Mouse (Mus musculus) left cerebral cortex, postnatal 4 days (tissue): ENCODE measurements around the gene Crk. TPM values are rescaled to one million over a fixed set of nuclear protein-coding genes. Genes with fewer than 3 reads are reported as not detected.

Experiments used
- DNase-seq: peaks from one replicate; pipeline ENCODE4 v3.0.0-alpha.2; 2022
- intact Hi-C: fragments of 180-260 bp; cut with DNase I; formaldehyde crosslinking; loops from one replicate; pipeline ENCODE4 v1.15.1; 2025
- total RNA-seq, 2 experiments: library from RNA; stranded (reverse); gene quantifications; 2 replicates each; pipeline ENCODE4 v1.2.3; 2021

Gene Crk
- total RNA-seq, 2 experiments from 2014 or later: 118 to 119 TPM

GRCm38 (mm10) chr11:75654471-75655390 lies 24.3 kb upstream of the Crk start:
- no peak for DNase-seq
- intact Hi-C loops: no loop called here

DNA sequence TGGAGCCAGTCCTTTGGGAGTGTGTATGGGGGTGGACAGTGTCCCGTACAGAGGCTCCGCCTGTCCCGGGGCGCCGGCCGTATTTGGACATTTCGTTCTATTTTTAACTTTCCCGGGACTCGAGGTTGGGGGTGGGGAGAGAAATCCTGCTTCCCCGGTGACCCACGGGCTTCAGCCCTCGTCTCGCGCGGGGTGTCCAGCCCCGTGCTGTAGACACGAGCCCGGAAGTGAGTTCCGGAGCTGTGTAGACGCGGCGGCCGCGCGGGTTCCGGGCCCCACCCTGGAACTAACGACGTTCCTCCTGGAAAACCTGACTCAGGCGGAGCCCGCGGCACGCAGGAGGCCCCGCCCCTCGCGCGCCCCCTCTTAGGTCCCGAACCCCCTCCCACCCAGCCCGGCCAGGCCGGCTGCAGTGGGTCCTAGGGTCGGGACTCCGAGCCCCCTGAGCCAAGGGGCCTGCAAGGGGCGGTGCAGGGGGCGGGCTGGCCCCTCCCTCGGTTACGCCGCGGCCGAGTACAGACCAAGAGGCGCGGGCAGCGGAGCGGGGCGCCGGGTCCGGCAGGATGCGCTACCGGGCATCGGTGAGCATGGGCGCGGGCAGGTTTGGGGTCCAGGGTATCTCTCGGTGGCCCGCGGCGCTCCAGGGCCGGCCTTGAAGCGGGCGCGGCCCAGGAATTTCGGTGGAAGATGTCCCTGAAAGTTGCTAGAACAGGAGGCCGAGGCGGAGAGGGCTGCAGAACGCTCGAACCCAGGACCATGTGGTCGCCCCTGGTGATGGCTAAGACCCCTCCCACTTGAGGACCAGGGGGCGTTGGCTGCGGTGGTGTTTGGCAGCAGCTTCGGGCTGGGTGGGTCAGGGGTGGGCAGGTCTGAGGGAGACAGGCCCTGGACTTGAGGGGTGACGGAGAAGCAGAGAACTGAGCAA lies 23.2 kb upstream of the Crk start:
- DNase-seq: peak; percentile 39
- intact Hi-C loops: no loop called here

DNA sequence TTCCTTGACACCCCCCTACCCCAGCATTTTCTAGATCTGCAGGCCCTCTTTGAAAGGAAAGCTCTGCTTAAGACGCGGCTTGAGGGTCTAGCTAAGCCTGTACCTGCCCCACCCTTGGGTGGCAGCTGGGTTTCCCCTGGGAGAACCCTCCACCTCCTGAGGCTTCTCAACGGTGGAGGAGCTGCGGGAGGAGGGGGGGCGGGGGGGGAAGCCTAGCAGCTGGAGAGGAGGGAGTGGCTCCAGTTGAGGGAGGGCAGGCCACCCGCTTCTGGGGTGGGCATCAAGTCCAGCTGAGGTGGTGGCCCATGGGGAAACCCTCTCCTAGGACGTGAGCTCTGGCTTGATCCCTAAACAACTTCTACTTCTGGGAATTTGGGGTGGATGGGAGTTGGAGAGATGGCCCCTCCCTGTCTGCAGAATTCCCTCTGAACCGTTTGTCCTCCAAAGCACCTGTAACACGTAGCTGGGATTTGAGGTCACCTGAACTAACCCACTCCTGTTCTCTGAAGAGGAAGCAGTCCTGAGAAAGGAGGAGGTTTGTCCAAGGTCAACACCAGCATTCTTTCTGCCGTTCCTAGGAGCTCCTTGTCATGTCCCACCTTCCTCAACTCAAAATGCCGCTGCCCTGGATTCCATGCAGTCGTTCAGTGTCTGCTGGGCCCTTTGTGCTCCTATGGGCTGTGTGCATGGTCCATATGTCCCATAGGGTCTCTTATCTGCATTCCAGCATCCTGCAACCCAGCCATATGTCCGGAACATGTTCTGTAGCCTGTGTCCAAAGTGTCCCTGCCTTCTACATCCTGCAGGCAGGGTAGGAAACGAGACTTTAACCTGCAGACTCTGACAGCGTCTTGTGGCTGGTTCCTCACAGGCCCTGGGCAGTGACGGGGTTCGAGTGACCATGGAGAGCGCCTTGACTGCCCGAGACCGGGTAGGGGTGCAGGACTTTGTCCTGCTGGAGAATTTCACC lies 22.2 kb upstream of the Crk start:
- intact Hi-C loops: no loop called here
- DNase-seq: no peak

- intact Hi-C loops: no loop called here
- no peak for DNase-seq
These were observed 21.2 kb upstream of the Crk start for GRCm38 (mm10) chr11:75657841-75658240.

- no peak for DNase-seq
These were observed 20.7 kb upstream of the Crk start for GRCm38 (mm10) chr11:75658311-75658710.

GRCm38 (mm10) chr11:75658996-75659750 lies 19.9 kb upstream of the Crk start:
- no peak for DNase-seq
- intact Hi-C loops: no loop called here

More at GRCm38 (mm10) chr11:75658311-75658710, 20.7 kb upstream of the Crk start:
- intact Hi-C loops: no loop called here

DNA sequence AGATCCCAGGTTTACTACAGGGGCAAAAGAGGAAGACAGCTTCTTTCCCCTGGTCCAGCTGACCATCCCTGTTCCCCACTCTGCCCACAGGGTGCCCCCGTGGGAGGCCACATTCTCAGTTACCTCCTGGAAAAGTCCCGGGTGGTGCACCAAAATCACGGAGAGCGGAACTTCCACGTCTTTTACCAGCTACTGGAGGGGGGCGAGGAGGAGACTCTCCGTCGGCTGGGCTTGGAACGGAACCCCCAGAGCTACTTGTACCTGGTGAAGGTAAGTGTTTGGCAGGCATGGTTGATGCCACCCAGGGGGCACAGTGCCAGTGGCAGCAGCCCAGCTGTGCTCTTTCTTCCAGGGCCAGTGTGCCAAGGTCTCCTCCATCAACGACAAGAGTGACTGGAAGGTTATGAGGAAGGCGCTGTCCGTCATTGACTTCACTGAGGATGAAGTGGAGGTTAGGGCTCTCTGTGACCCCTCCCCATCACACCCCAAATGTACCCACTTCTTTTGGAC lies 18.9 kb upstream of the Crk start:
- intact Hi-C loops: no loop called here
- DNase-seq: no peak

DNA sequence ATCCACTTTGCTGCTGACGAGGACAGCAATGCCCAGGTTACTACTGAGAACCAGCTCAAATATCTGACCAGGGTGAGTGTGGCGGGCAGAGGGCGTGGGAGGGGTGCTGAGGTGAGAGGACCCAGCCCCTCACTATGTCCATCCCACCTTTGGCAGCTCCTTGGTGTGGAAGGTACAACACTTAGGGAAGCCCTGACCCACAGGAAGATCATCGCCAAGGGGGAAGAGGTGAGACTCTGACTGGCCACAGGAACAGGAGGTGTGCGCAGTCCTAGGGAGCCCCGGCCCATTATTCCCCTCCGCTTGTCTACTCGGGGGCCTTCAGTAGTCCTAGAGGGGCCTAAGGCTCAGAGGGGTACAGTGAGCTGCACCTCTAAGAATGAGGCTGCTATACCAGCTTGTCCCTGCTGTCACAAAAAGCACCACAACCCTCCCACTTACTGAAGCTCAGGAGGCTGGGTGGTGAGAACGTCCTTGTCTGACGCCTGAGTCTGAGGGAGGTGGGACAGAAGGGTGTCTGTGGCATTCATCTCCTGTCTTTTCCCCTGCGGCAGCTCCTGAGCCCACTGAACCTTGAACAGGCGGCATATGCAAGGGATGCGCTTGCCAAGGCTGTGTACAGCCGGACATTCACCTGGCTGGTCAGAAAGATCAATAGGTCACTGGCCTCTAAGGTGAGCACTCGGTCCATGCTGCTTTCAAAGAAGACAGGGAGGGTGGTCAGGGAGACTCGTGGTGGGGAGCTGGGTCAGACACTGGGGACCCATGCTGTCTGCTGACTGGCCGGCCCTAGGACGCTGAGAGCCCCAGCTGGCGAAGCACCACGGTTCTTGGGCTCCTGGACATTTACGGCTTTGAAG lies 17.9 kb upstream of the Crk start:
- intact Hi-C loops: no loop called here
- no peak for DNase-seq

GRCm38 (mm10) chr11:75662131-75662530 lies 16.9 kb upstream of the Crk start:
- intact Hi-C loops: no loop called here
- DNase-seq: no peak

- DNase-seq: no peak
- intact Hi-C loops: no loop called here
These were observed 12.8 kb upstream of the Crk start for GRCm38 (mm10) chr11:75666296-75666695.

GRCm38 (mm10) chr11:75668621-75669020 lies 10.4 kb upstream of the Crk start:
- no peak for DNase-seq
- intact Hi-C loops: no loop called here

DNA sequence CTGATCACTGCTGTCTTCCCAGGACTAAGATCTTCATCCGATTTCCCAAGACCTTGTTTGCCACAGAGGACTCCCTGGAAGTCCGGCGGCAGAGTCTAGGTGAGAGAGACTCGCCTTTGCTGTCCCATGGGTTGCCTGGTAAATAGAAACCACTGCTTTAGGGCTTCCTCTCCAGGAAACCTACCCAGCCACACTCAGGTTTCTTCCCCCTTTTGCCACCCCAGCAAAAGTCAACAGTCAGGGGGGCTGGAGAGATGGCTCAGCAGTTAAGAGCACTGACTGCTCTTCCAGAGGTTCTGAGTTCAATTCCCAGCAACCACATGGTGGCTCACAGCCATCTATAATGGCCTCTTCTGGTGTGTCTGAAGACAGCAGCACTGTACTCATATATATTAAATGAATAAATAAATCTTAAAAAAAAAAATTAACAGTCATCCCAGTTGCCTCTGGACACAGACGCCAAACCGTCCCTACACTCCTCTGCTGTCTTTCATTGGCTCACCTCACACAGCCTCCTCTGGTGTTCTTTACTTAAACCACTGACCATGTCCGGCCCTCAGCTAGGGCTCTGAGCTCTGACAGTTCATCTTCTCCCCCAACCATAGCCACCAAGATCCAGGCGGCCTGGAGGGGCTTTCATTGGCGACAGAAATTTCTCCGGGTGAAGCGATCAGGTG lies 9.7 kb upstream of the Crk start:
- intact Hi-C loops: no loop called here
- no peak for DNase-seq

- no peak for DNase-seq
- intact Hi-C loops: no loop called here
These were observed 9.2 kb upstream of the Crk start for GRCm38 (mm10) chr11:75669853-75670200.

DNA sequence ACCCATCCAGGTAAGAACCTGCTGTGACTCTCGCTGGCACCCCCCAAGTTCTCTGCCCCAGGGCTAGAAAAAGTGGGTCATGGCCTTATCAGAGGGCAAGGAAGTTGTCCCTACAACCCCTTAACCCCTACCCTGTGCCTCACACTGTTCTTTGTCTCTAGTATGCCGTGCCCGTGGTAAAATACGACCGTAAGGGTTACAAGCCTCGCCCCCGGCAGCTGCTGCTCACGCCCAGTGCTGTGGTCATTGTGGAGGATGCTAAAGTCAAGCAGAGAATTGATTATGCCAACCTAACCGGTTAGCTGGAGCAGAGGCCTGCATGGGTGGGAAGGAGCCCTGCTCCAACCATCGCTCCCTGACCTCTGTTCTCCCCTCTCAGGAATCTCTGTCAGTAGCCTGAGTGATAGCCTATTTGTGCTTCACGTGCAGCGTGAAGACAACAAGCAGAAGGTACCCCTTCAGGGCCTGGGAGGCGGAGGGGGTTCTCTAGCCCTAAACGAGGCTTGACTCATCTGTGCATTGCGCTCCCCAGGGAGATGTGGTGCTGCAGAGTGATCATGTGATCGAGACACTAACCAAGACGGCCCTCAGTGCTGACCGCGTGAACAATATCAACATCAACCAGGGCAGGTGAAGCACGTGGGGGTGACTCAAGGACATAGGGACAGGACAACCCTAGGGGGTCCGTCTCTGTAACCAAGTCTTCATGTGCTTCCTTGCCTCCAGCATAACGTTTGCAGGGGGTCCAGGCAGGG lies 7.5 kb upstream of the Crk start:
- DNase-seq: no peak
- intact Hi-C loops: no loop called here

GRCm38 (mm10) chr11:75673411-75673810 lies 5.6 kb upstream of the Crk start:
- intact Hi-C loops: no loop called here

DNA sequence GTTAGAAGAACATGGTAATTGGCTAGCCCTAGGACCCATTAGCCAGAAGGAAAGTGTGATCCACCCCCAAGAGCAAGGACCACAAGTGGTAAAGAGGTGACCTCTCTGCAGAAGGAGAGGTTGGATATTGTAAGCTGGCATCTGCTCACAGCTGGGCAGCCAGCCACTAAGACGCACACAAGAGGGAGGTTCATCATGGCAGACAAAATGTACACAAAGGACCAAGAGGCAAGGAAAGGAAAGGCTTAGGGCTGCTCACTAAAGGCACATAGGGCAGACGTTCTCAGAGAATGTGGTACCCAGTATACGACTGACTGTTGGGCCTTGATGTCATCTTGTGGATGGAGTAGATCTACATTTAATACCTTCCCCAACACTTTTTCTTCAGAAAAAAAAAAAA lies 4.2 kb upstream of the Crk start:
- intact Hi-C loops: no loop called here
- no peak for DNase-seq

More at GRCm38 (mm10) chr11:75673411-75673810, 5.6 kb upstream of the Crk start:
- no peak for DNase-seq
